Mouse (Mus musculus): Measurements from ENCODE around the gene Ube2n. TPM values are rescaled to one million over a fixed set of nuclear protein-coding genes. Genes with fewer than 3 reads are reported as not detected.

The Ube2n gene
- polyA plus RNA-seq, 1 experiment from 2014 or later = 471 TPM

GRCm38 (mm10) chr10:95587509-95588220 is 72.7 kb downstream of the Ube2n start:
- DNase-seq (ENCODE audit: low spot score) = no peak
- Histone ChIP-seq H3K27ac (ENCODE audit: low read depth, low read length) (no peak overlapping the region), H3K4me2 (replicated peaks; ENCODE audit: low read depth, low read length) (no peak overlapping the region), H3K27me3 (ENCODE audit: control insufficient read depth, insufficient read depth, low read length) (no peaks in the 10 kb centered on the region), H3K36me3 (ENCODE audit: control insufficient read depth, insufficient read depth, low read length) (no peaks in the 10 kb centered on the region), H3K4me3 (ENCODE audit: low read depth, low read length) (no peak overlapping the region), H3K9ac (ENCODE audit: low read depth, low read length) (no peak overlapping the region), H3K9me3 (ENCODE audit: control insufficient read depth, low read length) (no peaks in the 10 kb centered on the region), H3K4me1 (replicated peaks; ENCODE audit: control insufficient read depth, insufficient read depth, low read length) (no peaks in the 10 kb centered on the region)
- WGBS = 69% methylated on average over 8 of the region's 8 CpGs
- no peak for ATAC-seq (ENCODE audit: low FRiP score)

DNA sequence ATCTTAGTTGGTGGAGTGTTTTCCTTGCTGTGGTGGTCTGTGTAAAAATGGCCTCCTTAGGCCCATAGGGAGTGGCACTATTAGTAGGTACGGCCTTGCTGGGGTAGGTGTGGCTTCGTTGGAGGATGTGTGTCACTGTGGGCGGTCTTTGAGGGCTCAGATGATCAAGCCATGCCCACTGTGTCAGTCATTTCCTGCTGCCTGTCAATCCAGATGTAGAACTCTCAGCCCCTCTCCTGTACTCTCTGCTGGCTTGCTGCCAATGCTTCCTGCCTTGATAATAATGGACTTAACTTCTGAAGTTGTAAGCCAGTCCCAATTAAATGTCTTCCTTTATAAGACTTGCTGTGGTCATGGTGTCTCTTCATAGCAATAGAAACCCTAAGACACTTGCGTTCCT is 74.3 kb downstream of the Ube2n start:
- no peaks in the 10 kb centered on the region for H3K27me3 ChIP-seq (ENCODE audit: control insufficient read depth, insufficient read depth, low read length)
- no peaks in the 10 kb centered on the region for H3K36me3 ChIP-seq (ENCODE audit: control insufficient read depth, insufficient read depth, low read length)
- no peak overlapping the region for H3K4me2 ChIP-seq (replicated peaks; ENCODE audit: low read depth, low read length)
- WGBS = 95% methylated on average over 4 of the region's 4 CpGs
- H3K9me3 ChIP-seq (ENCODE audit: control insufficient read depth, low read length) = no peaks in the 10 kb centered on the region
- no peak overlapping the region for H3K27ac ChIP-seq (ENCODE audit: low read depth, low read length)
- no peak overlapping the region for H3K9ac ChIP-seq (ENCODE audit: low read depth, low read length)
- H3K4me1 ChIP-seq (replicated peaks; ENCODE audit: control insufficient read depth, insufficient read depth, low read length) = no peaks in the 10 kb centered on the region
- H3K4me3 ChIP-seq (ENCODE audit: low read depth, low read length) = no peak overlapping the region
- DNase-seq (ENCODE audit: low spot score) (no peak), ATAC-seq (ENCODE audit: low FRiP score) (no peak)

- 90% methylated on average over 6 of the region's 6 CpGs for WGBS
- ATAC-seq (ENCODE audit: low FRiP score) = no peak
- Histone ChIP-seq H3K36me3 (ENCODE audit: control insufficient read depth, insufficient read depth, low read length) (no peaks in the 10 kb centered on the region), H3K4me1 (replicated peaks; ENCODE audit: control insufficient read depth, insufficient read depth, low read length) (no peaks in the 10 kb centered on the region), H3K4me3 (ENCODE audit: low read depth, low read length) (no peak overlapping the region), H3K27ac (ENCODE audit: low read depth, low read length) (no peak overlapping the region), H3K4me2 (replicated peaks; ENCODE audit: low read depth, low read length) (no peak overlapping the region), H3K9ac (ENCODE audit: low read depth, low read length) (no peak overlapping the region), H3K27me3 (ENCODE audit: control insufficient read depth, insufficient read depth, low read length) (no peaks in the 10 kb centered on the region), H3K9me3 (ENCODE audit: control insufficient read depth, low read length) (no peaks in the 10 kb centered on the region)
- DNase-seq (ENCODE audit: low spot score) = no peak
Measured at GRCm38 (mm10) chr10:95590196-95590595, 75.3 kb downstream of the Ube2n start.

- Histone ChIP-seq H3K27me3 (ENCODE audit: control insufficient read depth, insufficient read depth, low read length) (no peaks in the 10 kb centered on the region), H3K9ac (ENCODE audit: low read depth, low read length) (no peak overlapping the region), H3K4me3 (ENCODE audit: low read depth, low read length) (no peak overlapping the region), H3K27ac (ENCODE audit: low read depth, low read length) (no peak overlapping the region), H3K9me3 (ENCODE audit: control insufficient read depth, low read length) (no peaks in the 10 kb centered on the region), H3K4me1 (replicated peaks; ENCODE audit: control insufficient read depth, insufficient read depth, low read length) (no peaks in the 10 kb centered on the region), H3K4me2 (replicated peaks; ENCODE audit: low read depth, low read length) (no peak overlapping the region), H3K36me3 (ENCODE audit: control insufficient read depth, insufficient read depth, low read length) (no peaks in the 10 kb centered on the region)
- 91% methylated on average over 4 of the region's 4 CpGs for WGBS
- DNase-seq (ENCODE audit: low spot score) (no peak), ATAC-seq (ENCODE audit: low FRiP score) (no peak)
Measured at GRCm38 (mm10) chr10:95591257-95591656, 76.3 kb downstream of the Ube2n start.

DNA sequence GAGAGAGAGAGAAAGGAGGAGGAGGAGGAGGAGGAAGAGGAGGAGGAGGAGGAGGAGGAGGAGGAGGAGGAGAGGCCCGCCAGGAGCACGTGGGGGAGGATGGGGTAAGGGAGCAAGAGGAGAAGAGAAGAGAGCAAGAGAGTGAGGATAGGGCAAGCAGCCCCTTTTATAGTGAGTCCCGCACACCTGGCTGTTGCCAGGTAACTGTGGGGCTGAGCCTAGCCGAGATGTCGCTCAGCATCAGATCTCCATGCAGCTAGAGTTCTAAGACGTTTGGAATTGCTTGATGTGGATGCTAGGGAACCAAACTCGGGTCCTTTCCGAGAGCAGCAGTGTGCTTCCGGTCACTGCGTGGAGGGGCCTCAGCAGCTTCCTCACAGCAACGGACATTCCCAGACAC is 79.5 kb downstream of the Ube2n start:
- WGBS = 49% methylated on average over 9 of the region's 11 CpGs
- H3K4me1 ChIP-seq (replicated peaks; ENCODE audit: control insufficient read depth, insufficient read depth, low read length) = no peaks in the 10 kb centered on the region

More for the DNA sequence above, 79.5 kb downstream of the Ube2n start:
- no peaks in the 10 kb centered on the region for H3K9me3 ChIP-seq (ENCODE audit: control insufficient read depth, low read length)
- DNase-seq (ENCODE audit: low spot score) (no peak), ATAC-seq (ENCODE audit: low FRiP score) (no peak)
- H3K27me3 ChIP-seq (ENCODE audit: control insufficient read depth, insufficient read depth, low read length) = no peaks in the 10 kb centered on the region
- H3K4me3 ChIP-seq (ENCODE audit: low read depth, low read length) = no peak overlapping the region
- H3K27ac ChIP-seq (ENCODE audit: low read depth, low read length) = no peak overlapping the region
- no peaks in the 10 kb centered on the region for H3K36me3 ChIP-seq (ENCODE audit: control insufficient read depth, insufficient read depth, low read length)
- H3K9ac ChIP-seq (ENCODE audit: low read depth, low read length) = no peak overlapping the region
- no peak overlapping the region for H3K4me2 ChIP-seq (replicated peaks; ENCODE audit: low read depth, low read length)

Other genes with a start within 250 kb of the Ube2n start
- gene Cradd, start 191.0 kb upstream of the Ube2n start, polyA plus RNA-seq (2014; fragmentation: Nextera tagmentation; extraction: Ambion mirVana) = 16.0 and 17.6 TPM in 2 replicates
- gene Socs2, start 98.0 kb upstream of the Ube2n start, polyA plus RNA-seq (2014; fragmentation: Nextera tagmentation; extraction: Ambion mirVana) = 58.2 and 61.4 TPM in 2 replicates
- 297 and 300 TPM in 2 replicates for gene Mrpl42, start 13.2 kb upstream of the Ube2n start, polyA plus RNA-seq (2014; fragmentation: Nextera tagmentation; extraction: Ambion mirVana)
- gene Nudt4, start 49.0 kb downstream of the Ube2n start, polyA plus RNA-seq (2014; fragmentation: Nextera tagmentation; extraction: Ambion mirVana) = 120 and 133 TPM in 2 replicates
- not detected in 2 replicates for gene Anapc15-ps, start 158.3 kb downstream of the Ube2n start, polyA plus RNA-seq (2014; fragmentation: Nextera tagmentation; extraction: Ambion mirVana)